Mouse (Mus musculus) kidney, postnatal 0 days (tissue): Measurements from ENCODE around the gene Alcam. TPM values are rescaled to one million over a fixed set of nuclear protein-coding genes. Genes with fewer than 3 reads are reported as not detected.

Experiments
- ATAC-seq: fragments of 200-750 bp; cut with Nextera tagmentation; replicated peaks from 2 replicates; pipeline ENCODE4 v1.8.0; 2017; ENCODE audit warnings: low read depth, moderate number of reproducible peaks, moderate TSS enrichment, moderate library complexity; ENCODE audit not compliant: low FRiP score
- DNase-seq: peaks from one replicate; pipeline ENCODE4 v3.0.0-alpha.2; 2016; ENCODE audit warnings: low spot score
- H3K27ac ChIP-seq: fragments of 300-500 bp; sonication (generic); 2 replicates; pipeline ENCODE4 v1.5.1; 2014; ENCODE audit warnings: mild to moderate bottlenecking
- H3K27me3 ChIP-seq: fragments of 300-500 bp; sonication (generic); 2 replicates; pipeline ENCODE4 v1.6.1; 2014; ENCODE audit warnings: low read length, mixed read lengths; ENCODE audit not compliant: insufficient read depth
- H3K36me3 ChIP-seq: fragments of 300-500 bp; sonication (generic); 2 replicates; pipeline ENCODE4 v1.6.1; 2014; ENCODE audit warnings: low read length, mixed read lengths; ENCODE audit not compliant: insufficient read depth
- H3K4me1 ChIP-seq: fragments of 300-500 bp; sonication (generic); replicated peaks from 2 replicates; pipeline ENCODE4 v1.6.1; 2014; ENCODE audit warnings: antibody characterized with exemption, low read length, mixed read lengths; ENCODE audit not compliant: insufficient read depth
- H3K4me2 ChIP-seq: fragments of 300-500 bp; sonication (generic); 2 replicates; pipeline ENCODE4 v1.6.1; 2014; ENCODE audit warnings: mild to moderate bottlenecking, low read length, moderate library complexity, mixed read lengths
- H3K4me3 ChIP-seq: fragments of 300-500 bp; sonication (generic); replicated peaks from 2 replicates; pipeline ENCODE4 v1.5.1; 2014; ENCODE audit warnings: low read depth, low read length
- H3K9ac ChIP-seq: fragments of 300-500 bp; sonication (generic); 2 replicates; pipeline ENCODE4 v1.6.1; 2014; ENCODE audit warnings: low read depth, low read length
- H3K9me3 ChIP-seq: fragments of 300-500 bp; sonication (generic); replicated peaks from 2 replicates; pipeline ENCODE4 v1.6.1; 2016; ENCODE audit warnings: low read length, inconsistent platforms, mixed read lengths
- CTCF ChIP-seq: IDR thresholded peaks from 2 replicates; pipeline ENCODE4 v1.5.1; 2016; ENCODE audit warnings: antibody characterized with exemption, low read depth, mild to moderate bottlenecking, moderate library complexity
- WGBS: fragments of 180-500 bp; shearing (Covaris S2); extraction: QIAGEN DNeasy Blood & Tissue Kit; methylation state at CpG from one replicate; pipeline ENCODE4 v1.1.7; 2014; 5-methylcytosine and 5-hydroxymethylcytosine counted together
- polyA plus RNA-seq: library from polyadenylated mRNA; unstranded; fragments of >200 nt; fragmentation: Nextera tagmentation; extraction: Ambion mirVana; gene quantifications from 2 replicates; pipeline ENCODE4 v1.2.1, GENCODE M21; 2015

The Alcam gene
- polyA plus RNA-seq, 1 experiment from 2014 or later, result 61.7 TPM

DNA sequence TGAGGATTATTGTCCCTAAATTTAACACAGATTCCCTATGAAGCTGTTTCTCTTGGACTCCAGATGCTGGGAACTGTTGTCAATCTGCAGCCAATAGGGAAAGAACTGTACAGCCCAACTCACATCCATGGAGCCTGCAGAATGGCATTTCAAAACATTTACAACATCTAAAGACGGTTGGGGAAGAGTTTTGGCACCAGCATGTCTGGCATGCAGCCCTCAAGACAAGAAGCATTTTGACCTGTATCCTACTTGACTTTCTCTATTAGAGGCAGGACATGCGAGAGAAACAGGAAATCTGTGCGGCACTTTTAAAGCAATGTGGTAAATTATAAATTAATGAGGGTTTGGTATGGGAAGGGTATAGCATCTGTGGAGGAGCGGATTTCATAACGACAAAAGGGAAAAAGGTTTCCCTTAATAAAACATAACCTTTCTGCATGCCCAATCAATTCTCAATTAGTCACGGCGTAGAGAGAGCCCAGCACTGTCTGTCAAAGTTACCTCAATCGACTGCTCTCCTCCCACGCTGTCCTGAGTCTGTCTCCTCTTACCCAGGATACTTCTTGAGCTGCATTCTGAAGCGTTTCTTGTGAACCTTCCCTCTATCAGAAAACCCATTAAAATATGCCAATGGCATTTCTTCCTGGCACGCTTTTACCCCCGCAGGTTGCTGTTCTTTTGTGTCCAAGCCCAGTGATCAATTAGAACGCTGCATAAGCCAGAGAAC is 70.3 kb downstream of the Alcam start:
- no peaks in the 10 kb centered on the region for H3K36me3 ChIP-seq
- peak overlapping the region; percentile 28; the same call in 1 of the 2 replicates for H3K4me2 ChIP-seq
- 26% methylated on average over 13 of the region's 13 CpGs for WGBS
- ATAC-seq (no peak), DNase-seq (peak; percentile 33)
- no peak overlapping the region for H3K27ac ChIP-seq
- no peak overlapping the region for H3K4me3 ChIP-seq
- H3K9me3 ChIP-seq, result no peaks in the 10 kb centered on the region
- no peak for TF ChIP-seq CTCF
- H3K9ac ChIP-seq, result no peak overlapping the region
- H3K27me3 ChIP-seq, result no peaks in the 10 kb centered on the region
- peaks cover 7% of the 10 kb centered on the region; the same call in 1 of the 2 replicates for H3K4me1 ChIP-seq

DNA sequence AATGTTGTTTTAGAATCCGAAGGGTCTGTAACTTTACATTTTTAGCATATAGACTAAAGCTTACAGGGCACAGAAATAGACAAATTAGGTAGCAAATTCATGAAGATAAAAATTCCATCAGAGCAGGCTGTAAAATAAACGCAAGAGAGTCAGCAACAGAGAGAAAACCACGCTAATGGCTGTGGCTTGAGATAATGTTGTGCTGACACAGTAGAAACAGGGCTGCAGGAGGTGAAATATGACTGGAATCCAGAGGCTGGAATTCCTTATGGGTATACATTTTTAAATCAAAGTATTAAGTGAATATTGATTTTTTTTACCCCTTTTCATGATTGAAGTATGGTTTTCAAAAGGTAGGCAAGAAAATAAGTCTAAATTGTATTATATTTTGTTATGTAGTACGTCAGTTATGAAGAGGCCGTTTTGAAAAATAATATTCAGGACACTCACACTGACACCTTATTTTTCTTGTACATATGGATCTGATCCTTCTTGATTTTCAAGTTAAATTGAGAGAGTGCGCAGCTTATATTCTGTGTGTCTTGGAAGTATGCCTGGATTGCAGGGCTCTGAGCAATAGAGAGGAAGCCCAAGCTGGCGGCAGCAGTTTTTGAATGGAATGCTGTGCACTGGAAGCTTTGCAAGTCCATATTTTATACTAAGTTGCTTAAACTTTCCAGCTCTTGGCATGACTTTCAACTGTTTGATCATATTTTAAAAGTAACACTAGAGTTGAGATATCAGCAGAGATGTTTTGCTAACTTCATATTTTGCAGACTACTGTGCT is 74.9 kb downstream of the Alcam start:
- WGBS, result 57% methylated on average over 7 of the region's 7 CpGs
- no peak for ATAC-seq
- H3K4me1 ChIP-seq, result peaks cover 4% of the 10 kb centered on the region; the same call in 1 of the 2 replicates
- no peaks in the 10 kb centered on the region for H3K36me3 ChIP-seq
- no peak overlapping the region for H3K9ac ChIP-seq
- no peak overlapping the region for H3K27ac ChIP-seq
- no peak overlapping the region for H3K4me3 ChIP-seq
- H3K9me3 ChIP-seq, result no peaks in the 10 kb centered on the region
- DNase-seq, result peak; percentile 65
- no peaks in the 10 kb centered on the region for H3K27me3 ChIP-seq
- TF ChIP-seq CTCF, result no peak
- H3K4me2 ChIP-seq, result no peak overlapping the region

DNA sequence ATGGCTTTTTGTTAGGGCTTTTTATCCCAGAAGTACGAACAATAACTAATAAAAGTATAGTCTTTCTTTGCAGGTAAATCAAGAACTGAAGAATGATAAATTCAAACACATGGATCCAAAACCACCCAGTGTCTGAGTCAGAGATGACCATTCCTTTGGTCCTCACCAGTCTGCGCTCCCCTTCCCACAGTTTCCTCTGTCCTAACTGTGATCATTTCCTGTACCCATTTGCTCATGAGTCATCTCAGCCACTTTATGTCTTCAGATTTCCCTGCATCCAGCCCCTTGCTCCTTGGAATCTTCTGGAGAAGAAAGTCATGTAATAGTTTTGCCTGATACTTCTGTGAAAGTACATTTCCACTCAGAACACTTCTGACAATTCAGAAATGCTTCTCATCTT is 77.0 kb downstream of the Alcam start:
- Histone ChIP-seq H3K4me1 (no peaks in the 10 kb centered on the region), H3K36me3 (no peaks in the 10 kb centered on the region), H3K27ac (no peak overlapping the region), H3K4me3 (no peak overlapping the region), H3K27me3 (no peaks in the 10 kb centered on the region), H3K9me3 (no peaks in the 10 kb centered on the region), H3K9ac (no peak overlapping the region), H3K4me2 (no peak overlapping the region)
- TF ChIP-seq CTCF, result no peak
- DNase-seq (no peak), ATAC-seq (no peak)
- WGBS, result 94% methylated on average over 2 of the region's 2 CpGs

DNA sequence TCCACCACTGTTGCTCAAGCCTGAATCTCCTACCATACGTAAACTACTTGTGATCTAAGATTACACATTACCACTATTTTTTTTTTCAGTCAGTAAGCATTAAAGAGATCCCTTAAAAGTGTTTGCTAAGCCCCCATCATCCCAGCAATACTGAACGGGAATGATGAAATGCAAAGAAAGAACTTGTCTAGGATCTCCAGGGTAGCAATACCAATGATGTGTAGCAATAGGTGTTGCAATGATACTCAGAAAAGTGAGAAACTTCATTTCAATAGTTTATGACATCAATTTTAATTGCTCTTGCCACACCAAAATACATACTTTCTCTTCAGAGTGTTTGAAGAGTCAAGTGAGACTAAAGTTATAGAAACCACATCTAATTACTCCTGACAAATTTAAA is 81.9 kb downstream of the Alcam start:
- WGBS, result 69% methylated on average over 2 of the region's 2 CpGs
- Histone ChIP-seq H3K27me3 (no peaks in the 10 kb centered on the region), H3K4me2 (no peak overlapping the region), H3K9me3 (no peaks in the 10 kb centered on the region), H3K27ac (no peak overlapping the region), H3K36me3 (no peaks in the 10 kb centered on the region), H3K4me3 (no peak overlapping the region), H3K9ac (no peak overlapping the region), H3K4me1 (no peaks in the 10 kb centered on the region)
- no peak for DNase-seq
- no peak for TF ChIP-seq CTCF
- no peak for ATAC-seq

DNA sequence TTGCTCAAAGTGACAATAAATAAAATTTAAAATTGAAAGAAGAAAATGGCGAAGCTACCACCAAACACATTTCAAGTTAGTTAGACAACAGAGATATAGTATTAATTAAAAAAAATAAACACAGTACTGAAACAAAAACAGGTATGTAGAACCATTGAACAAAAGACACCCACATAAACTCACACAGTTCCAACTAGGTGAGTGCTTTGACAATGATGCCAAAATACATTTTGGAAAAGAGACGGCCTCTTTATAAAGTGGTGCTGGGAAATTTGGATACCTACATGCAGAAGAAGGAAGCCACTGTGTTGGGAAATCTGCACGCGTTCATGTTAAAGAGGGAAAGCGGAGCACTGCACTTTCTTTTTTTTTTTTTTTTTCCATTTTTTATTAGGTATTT is 85.4 kb downstream of the Alcam start:
- H3K9ac ChIP-seq, result no peak overlapping the region
- no peaks in the 10 kb centered on the region for H3K9me3 ChIP-seq
- no peaks in the 10 kb centered on the region for H3K36me3 ChIP-seq
- no peak overlapping the region for H3K4me3 ChIP-seq
- H3K4me1 ChIP-seq, result no peaks in the 10 kb centered on the region
- no peak overlapping the region for H3K4me2 ChIP-seq
- 96% methylated on average over 5 of the region's 5 CpGs for WGBS
- ATAC-seq (no peak), DNase-seq (no peak)
- no peaks in the 10 kb centered on the region for H3K27me3 ChIP-seq
- TF ChIP-seq CTCF, result no peak
- no peak overlapping the region for H3K27ac ChIP-seq

GRCm38 (mm10) chr16:52366915-52367314 is 87.0 kb downstream of the Alcam start:
- no peak for TF ChIP-seq CTCF
- Histone ChIP-seq H3K36me3 (no peaks in the 10 kb centered on the region), H3K27me3 (no peaks in the 10 kb centered on the region), H3K4me3 (no peak overlapping the region), H3K9ac (no peak overlapping the region), H3K4me1 (no peaks in the 10 kb centered on the region), H3K9me3 (no peaks in the 10 kb centered on the region), H3K4me2 (no peak overlapping the region), H3K27ac (no peak overlapping the region)
- 90% methylated on average over 4 of the region's 4 CpGs for WGBS
- DNase-seq (no peak), ATAC-seq (no peak)
